ENCODE assay signal across 9 mouse cellular contexts in the genomic region with DNA sequence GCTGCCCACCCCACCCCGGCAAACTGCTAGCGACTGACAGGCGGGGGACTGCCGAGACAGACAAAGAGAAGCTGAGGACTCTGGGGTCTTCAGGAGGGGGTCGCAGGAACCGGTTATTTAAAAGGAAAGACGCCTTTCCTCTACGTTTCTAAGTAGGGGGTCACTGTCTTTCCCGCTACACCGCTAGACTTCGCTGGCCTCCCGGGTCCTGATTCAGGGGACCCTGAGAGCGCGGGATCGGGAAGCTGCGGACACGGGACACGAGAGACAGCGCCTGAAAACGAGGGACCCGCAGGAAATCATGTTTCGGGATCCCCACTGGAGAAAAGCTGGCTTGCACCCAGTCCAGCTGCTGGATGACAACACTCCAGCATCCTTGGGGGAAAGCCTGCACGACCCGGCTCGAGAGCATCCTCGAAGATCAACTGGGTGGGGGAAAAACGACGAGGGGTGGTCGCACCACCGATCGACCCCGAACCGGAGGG. TPM values are rescaled to one million over a fixed set of nuclear protein-coding genes. Genes with fewer than 3 reads are reported as not detected.
A peak's percentile ranks its signal among the peaks of the same experiment; 100 is the strongest.
DNase-seq lines count a peak whose midpoint lies in the region; ATAC-seq lines count a peak whose summit lies in the region.
"Had no signal": no experiment of that assay in that cellular context is flagged by ENCODE, and none has a peak within 500 bp of the region (broad histone marks: within the 10 kb centered on the region; RNA-seq: fewer than 3 reads in every experiment).

No protein-coding gene starts in this region.

- H3K27me3 ChIP-seq in intestine, embryonic 14.5 days (replicated peaks; ENCODE audit: control insufficient read depth, insufficient read depth, low read length), result no peaks in the 10 kb centered on the region
- no peaks in the 10 kb centered on the region for H3K27me3 ChIP-seq in neural tube, embryonic 11.5 days (ENCODE audit: control insufficient read depth, insufficient read depth, low read length)

- peak overlapping the region; percentile 97 for H3K27ac ChIP-seq in intestine, embryonic 14.5 days (ENCODE audit: low read depth)
- H3K27ac ChIP-seq in neural tube, embryonic 11.5 days (ENCODE audit: low read depth, low read length), result peak overlapping the region; percentile 99

- H3K9ac ChIP-seq in intestine, embryonic 14.5 days (ENCODE audit: low read length), result peak overlapping the region; percentile 96
- peak overlapping the region; percentile 98 for H3K9ac ChIP-seq in neural tube, embryonic 11.5 days (ENCODE audit: low read length)

- H3K4me1 ChIP-seq in intestine, embryonic 14.5 days (replicated peaks; ENCODE audit: control insufficient read depth, insufficient read depth, low read length), result peaks cover 14% of the 10 kb centered on the region
- peaks cover 16% of the 10 kb centered on the region for H3K4me1 ChIP-seq in neural tube, embryonic 11.5 days (ENCODE audit: control insufficient read depth, insufficient read depth, low read length)

- no peaks in the 10 kb centered on the region for H3K9me3 ChIP-seq in intestine, embryonic 14.5 days (ENCODE audit: control insufficient read depth, low read length)
- H3K9me3 ChIP-seq in neural tube, embryonic 11.5 days (ENCODE audit: control insufficient read depth, low read length), result no peaks in the 10 kb centered on the region

- peak overlapping the region; percentile 92 for H3K4me2 ChIP-seq in intestine, embryonic 14.5 days (ENCODE audit: low read length)
- peak overlapping the region; percentile 93 for H3K4me2 ChIP-seq in neural tube, embryonic 11.5 days (ENCODE audit: low read depth)

- under 1% methylated on average over 33 of the region's 33 CpGs for WGBS in intestine, embryonic 14.5 days
- under 1% methylated on average over 33 of the region's 33 CpGs for WGBS in neural tube, embryonic 11.5 days

- ATAC-seq in intestine, embryonic 14.5 days (replicated peaks; ENCODE audit: low FRiP score, low TSS enrichment, low read depth), result peak; percentile 34
- 0 out of 2 replicates have a peak, but pooled peaks have one; percentile 14 for ATAC-seq in neural tube, embryonic 11.5 days (ENCODE audit: insufficient read depth, low FRiP score, low TSS enrichment)
- no peak for ATAC-seq in megakaryocyte-erythroid progenitor cell, adult 5-6 weeks (replicated peaks; ENCODE audit: low FRiP score, low TSS enrichment, poor library complexity, severe bottlenecking)

- H3K4me3 ChIP-seq in intestine, embryonic 14.5 days (ENCODE audit: low read depth, low read length), result peak overlapping the region; percentile 82
- H3K4me3 ChIP-seq in neural tube, embryonic 11.5 days (ENCODE audit: low read depth, low read length), result peak overlapping the region; percentile 100

- peak; percentile 5 for DNase-seq in cerebellum, adult 8-10 months
- no peak for DNase-seq in cerebellum, adult 11-12 months
- peak; percentile 6 for DNase-seq in thymus, postnatal 25 days
- DNase-seq in thymus, postnatal 0 days (ENCODE audit: low spot score), result no peak
- peak; percentile 89 for DNase-seq in intestine, embryonic 14.5 days (ENCODE audit: low spot score)
- no peak for DNase-seq in neural tube, embryonic 11.5 days (ENCODE audit: low spot score)
- no peak for DNase-seq in embryo, embryonic 10 days (ENCODE audit: low spot score)

- 0 out of 2 replicates have a peak, but pooled peaks cover 3% of the 10 kb centered on the region for H3K36me3 ChIP-seq in intestine, embryonic 14.5 days (ENCODE audit: control insufficient read depth, insufficient read depth, low read length)
- no peaks in the 10 kb centered on the region for H3K36me3 ChIP-seq in neural tube, embryonic 11.5 days (ENCODE audit: control insufficient read depth, insufficient read depth, low read length)

RNA-seq across cellular contexts. Expression of gene Igf2bp1, which starts 0.7 kb away (rescaled TPM):
- 1.3 and 1.5 TPM in 2 replicates for polyA plus RNA-seq in thymus, postnatal 0 days (2015; fragmentation: Nextera tagmentation; extraction: Ambion mirVana)
- 35.7 and 38.6 TPM in 2 replicates for polyA plus RNA-seq in intestine, embryonic 14.5 days (2014; fragmentation: Nextera tagmentation; extraction: Ambion mirVana)
- 80.8 and 84.4 TPM in 2 replicates for polyA plus RNA-seq in neural tube, embryonic 11.5 days (2014; fragmentation: Nextera tagmentation; extraction: Ambion mirVana)
- 0.02 TPM in 1 of 2 replicates, not detected in the other for total RNA-seq in megakaryocyte-erythroid progenitor cell, adult 5-6 weeks (2014; fragmentation: Nextera tagmentation)
- total RNA-seq in megakaryocyte-erythroid progenitor cell, adult 5-6 weeks (2017), result not detected in 2 replicates
- polyA plus RNA-seq: spleen, adult 2 months had no signal

RNA-seq across cellular contexts. Expression of gene Gip, which starts 17.9 kb away (rescaled TPM):
- 3.1 and 3.8 TPM in 2 replicates for polyA plus RNA-seq in thymus, postnatal 0 days (2015; fragmentation: Nextera tagmentation; extraction: Ambion mirVana)
- polyA plus RNA-seq in intestine, embryonic 14.5 days (2014; fragmentation: Nextera tagmentation; extraction: Ambion mirVana), result 2.2 TPM in 1 of 2 replicates, not detected in the other
- not detected in 2 replicates for polyA plus RNA-seq in neural tube, embryonic 11.5 days (2014; fragmentation: Nextera tagmentation; extraction: Ambion mirVana)
- not detected in 2 replicates for total RNA-seq in megakaryocyte-erythroid progenitor cell, adult 5-6 weeks (2014; fragmentation: Nextera tagmentation)
- total RNA-seq in megakaryocyte-erythroid progenitor cell, adult 5-6 weeks (2017), result not detected in 2 replicates
- polyA plus RNA-seq: spleen, adult 2 months had no signal

RNA-seq across cellular contexts. Expression of gene Snf8, which starts 28.3 kb away (rescaled TPM):
- 128 and 144 TPM in 2 replicates for polyA plus RNA-seq in thymus, postnatal 0 days (2015; fragmentation: Nextera tagmentation; extraction: Ambion mirVana)
- 37.1 and 39.3 TPM in 2 replicates for polyA plus RNA-seq in intestine, embryonic 14.5 days (2014; fragmentation: Nextera tagmentation; extraction: Ambion mirVana)
- polyA plus RNA-seq in neural tube, embryonic 11.5 days (2014; fragmentation: Nextera tagmentation; extraction: Ambion mirVana), result 41.7 and 46.6 TPM in 2 replicates
- total RNA-seq in megakaryocyte-erythroid progenitor cell, adult 5-6 weeks (2014; fragmentation: Nextera tagmentation), result 94.1 and 96.1 TPM in 2 replicates
- total RNA-seq in megakaryocyte-erythroid progenitor cell, adult 5-6 weeks (2017), result 37.3 and 54.3 TPM in 2 replicates

RNA-seq across cellular contexts. Expression of gene Ube2z, which starts 58.8 kb away (rescaled TPM):
- polyA plus RNA-seq in thymus, postnatal 0 days (2015; fragmentation: Nextera tagmentation; extraction: Ambion mirVana), result 27.1 and 28.4 TPM in 2 replicates
- polyA plus RNA-seq in intestine, embryonic 14.5 days (2014; fragmentation: Nextera tagmentation; extraction: Ambion mirVana), result 33.5 and 33.9 TPM in 2 replicates
- 26.7 and 29.7 TPM in 2 replicates for polyA plus RNA-seq in neural tube, embryonic 11.5 days (2014; fragmentation: Nextera tagmentation; extraction: Ambion mirVana)
- 25.4 and 27.5 TPM in 2 replicates for total RNA-seq in megakaryocyte-erythroid progenitor cell, adult 5-6 weeks (2014; fragmentation: Nextera tagmentation)
- 14.6 and 19.4 TPM in 2 replicates for total RNA-seq in megakaryocyte-erythroid progenitor cell, adult 5-6 weeks (2017)

Comparison
In these comparisons a context has a peak if more than half of its experiments do, and no peak if none do; other contexts are left out.
1. DNase-seq: peak in cerebellum, adult 8-10 months (single experiment), thymus, postnatal 25 days (single experiment) and intestine, embryonic 14.5 days (single experiment); none in cerebellum, adult 11-12 months (single experiment), thymus, postnatal 0 days (single experiment), neural tube, embryonic 11.5 days (single experiment) and embryo, embryonic 10 days (single experiment).
2. RNA of gene Igf2bp1, which starts 0.7 kb away (polyA plus RNA-seq): 80.8 to 84.4 TPM in neural tube, embryonic 11.5 days and 35.7 to 38.6 TPM in intestine, embryonic 14.5 days; 1.3 to 1.5 TPM in thymus, postnatal 0 days; every median in the first group is over 10 times any median in the second.